Mouse (Mus musculus) limb, embryonic 13.5 days (tissue): ENCODE data around the gene Kctd5. TPM values are rescaled to one million over a fixed set of nuclear protein-coding genes. Genes with fewer than 3 reads are reported as not detected.

Experiments
- ATAC-seq: fragments of 200-750 bp; cut with Nextera tagmentation; 2 replicates; pipeline ENCODE4 v1.8.0; 2017; ENCODE audit warnings: low read depth, moderate number of reproducible peaks, moderate TSS enrichment; ENCODE audit not compliant: low FRiP score
- H3K27ac ChIP-seq: fragments of 300-500 bp; sonication (generic); 2 replicates; pipeline ENCODE4 v1.5.1; 2015; ENCODE audit warnings: inconsistent platforms, mild to moderate bottlenecking, moderate library complexity
- H3K27me3 ChIP-seq: fragments of 300-500 bp; sonication (generic); 2 replicates; pipeline ENCODE4 v1.6.1; 2015; ENCODE audit warnings: mild to moderate bottlenecking, inconsistent platforms
- H3K36me3 ChIP-seq: fragments of 300-500 bp; sonication (generic); 2 replicates; pipeline ENCODE4 v1.6.1; 2015; ENCODE audit warnings: inconsistent platforms, mild to moderate bottlenecking, moderate library complexity
- H3K4me1 ChIP-seq: fragments of 300-500 bp; sonication (generic); 2 replicates; pipeline ENCODE4 v1.6.1; 2015; ENCODE audit warnings: inconsistent platforms
- H3K4me2 ChIP-seq: fragments of 300-500 bp; sonication (generic); replicated peaks from 2 replicates; pipeline ENCODE4 v1.6.1; 2015; ENCODE audit warnings: inconsistent platforms, mild to moderate bottlenecking, moderate library complexity
- H3K4me3 ChIP-seq: fragments of 300-500 bp; sonication (generic); 2 replicates; pipeline ENCODE4 v1.5.1; 2015; ENCODE audit warnings: moderate library complexity, mild to moderate bottlenecking, inconsistent platforms
- H3K9ac ChIP-seq: fragments of 300-500 bp; sonication (generic); 2 replicates; pipeline ENCODE4 v1.6.1; 2015; ENCODE audit warnings: mild to moderate bottlenecking, inconsistent platforms
- H3K9me3 ChIP-seq: fragments of 300-500 bp; sonication (generic); 2 replicates; pipeline ENCODE4 v1.6.1; 2016; ENCODE audit warnings: inconsistent platforms
- WGBS: fragments of 180-500 bp; shearing (Covaris S2); methylation state at CpG from one replicate; pipeline ENCODE4 v1.1.7; 2015; 5-methylcytosine and 5-hydroxymethylcytosine counted together
- polyA plus RNA-seq: library from polyadenylated mRNA; unstranded; fragments of >200 nt; fragmentation: Nextera tagmentation; extraction: Ambion mirVana; gene quantifications from 2 replicates; pipeline ENCODE4 v1.2.1, GENCODE M21; 2015

Kctd5 gene
- polyA plus RNA-seq, 1 experiment from 2014 or later: 75.7 TPM

DNA sequence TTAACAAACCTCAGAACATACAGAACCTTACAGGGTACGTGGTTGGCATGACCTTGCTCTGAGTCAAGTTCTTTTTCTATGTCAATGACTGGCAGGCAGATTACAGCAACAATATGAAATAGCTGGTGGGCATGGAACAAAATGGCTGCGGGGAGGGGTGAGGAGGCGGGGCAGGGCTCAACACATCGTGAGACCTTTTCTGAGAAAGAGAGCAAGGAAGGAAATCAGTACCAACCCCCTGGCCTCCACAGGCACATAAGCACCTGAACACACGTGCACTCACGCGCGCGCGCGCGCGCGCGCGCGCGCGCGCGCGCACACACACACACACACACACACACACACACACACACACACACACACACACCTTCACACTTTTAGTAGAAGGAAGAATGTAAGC, 42.7 kb downstream of the Kctd5 start:
- Histone ChIP-seq H3K4me2 (no peak overlapping the region), H3K9me3 (no peaks in the 10 kb centered on the region), H3K27ac (no peak overlapping the region), H3K4me1 (no peaks in the 10 kb centered on the region), H3K4me3 (no peak overlapping the region), H3K27me3 (no peaks in the 10 kb centered on the region), H3K36me3 (no peaks in the 10 kb centered on the region), H3K9ac (no peak overlapping the region)
- WGBS: 92% methylated on average over 19 of the region's 22 CpGs
- no peak for ATAC-seq

DNA sequence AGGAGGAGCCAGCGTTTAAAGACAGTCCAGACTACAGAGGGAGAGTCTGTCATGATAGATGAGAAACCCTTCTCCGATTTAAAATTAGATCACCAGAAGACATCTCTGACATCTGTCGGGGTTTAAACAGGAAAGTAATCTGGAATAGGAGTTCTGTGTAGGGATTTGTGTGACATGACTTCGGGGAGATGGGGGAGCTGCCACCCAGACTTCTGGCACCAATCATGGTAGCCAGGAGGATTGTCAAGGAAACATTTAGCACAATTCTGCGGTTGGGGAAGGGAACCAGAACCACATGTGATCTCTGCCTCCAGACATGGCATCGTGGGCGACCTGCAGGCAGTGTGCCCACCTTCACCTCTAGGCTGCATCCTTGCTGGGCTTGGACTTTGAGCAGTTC, 43.8 kb downstream of the Kctd5 start:
- H3K27ac ChIP-seq: no peak overlapping the region
- no peaks in the 10 kb centered on the region for H3K4me1 ChIP-seq
- no peaks in the 10 kb centered on the region for H3K27me3 ChIP-seq
- H3K4me3 ChIP-seq: no peak overlapping the region
- no peaks in the 10 kb centered on the region for H3K36me3 ChIP-seq
- WGBS: 82% methylated on average over 7 of the region's 7 CpGs
- H3K4me2 ChIP-seq: no peak overlapping the region
- H3K9me3 ChIP-seq: no peaks in the 10 kb centered on the region
- no peak for ATAC-seq
- H3K9ac ChIP-seq: no peak overlapping the region

DNA sequence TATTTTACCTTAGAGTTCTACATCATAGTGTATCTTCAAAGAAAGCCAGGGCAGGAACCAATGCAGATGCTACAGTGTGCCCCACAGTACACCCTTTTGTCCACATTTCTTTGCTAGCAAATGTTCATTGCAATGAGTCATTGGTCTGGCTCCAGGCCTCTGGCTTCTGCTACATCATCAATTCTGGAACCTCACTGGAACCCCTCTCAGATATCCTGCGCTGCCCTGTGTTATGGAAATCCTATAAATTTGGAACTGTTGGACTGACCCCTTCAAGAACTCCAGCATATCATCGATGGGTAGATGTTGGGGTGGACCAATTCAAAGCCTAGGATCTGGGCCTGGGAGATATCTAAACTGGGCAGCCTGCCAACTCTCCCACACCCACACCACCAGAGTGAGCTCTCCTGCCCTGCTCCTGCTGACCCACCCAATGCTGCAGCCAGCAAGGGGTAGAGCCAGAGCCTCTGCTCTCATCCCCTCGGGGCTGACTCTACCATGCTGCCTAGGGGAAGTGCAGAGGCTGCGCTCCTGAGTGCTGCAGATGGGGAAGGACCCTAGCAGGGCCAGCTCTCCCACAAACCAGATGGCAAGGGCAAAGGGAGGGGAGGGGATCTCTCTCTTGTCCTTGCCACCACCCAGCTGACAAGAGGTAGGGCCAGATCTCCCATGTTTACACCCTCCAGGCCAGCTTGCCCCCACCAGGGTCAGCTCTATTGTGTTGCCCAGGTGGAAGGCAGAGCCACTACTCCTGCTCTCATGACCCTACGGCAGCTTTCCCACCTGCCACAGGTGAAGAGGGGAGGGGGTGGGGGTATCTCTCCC, 51.7 kb downstream of the Kctd5 start:
- Histone ChIP-seq H3K27ac (no peak overlapping the region), H3K4me1 (peaks cover 10% of the 10 kb centered on the region; the same call in 1 of the 2 replicates), H3K9ac (no peak overlapping the region), H3K4me2 (no peak overlapping the region), H3K27me3 (no peaks in the 10 kb centered on the region), H3K4me3 (no peak overlapping the region), H3K9me3 (no peaks in the 10 kb centered on the region), H3K36me3 (no peaks in the 10 kb centered on the region)
- no peak for ATAC-seq
- 75% methylated on average over 5 of the region's 5 CpGs for WGBS

DNA sequence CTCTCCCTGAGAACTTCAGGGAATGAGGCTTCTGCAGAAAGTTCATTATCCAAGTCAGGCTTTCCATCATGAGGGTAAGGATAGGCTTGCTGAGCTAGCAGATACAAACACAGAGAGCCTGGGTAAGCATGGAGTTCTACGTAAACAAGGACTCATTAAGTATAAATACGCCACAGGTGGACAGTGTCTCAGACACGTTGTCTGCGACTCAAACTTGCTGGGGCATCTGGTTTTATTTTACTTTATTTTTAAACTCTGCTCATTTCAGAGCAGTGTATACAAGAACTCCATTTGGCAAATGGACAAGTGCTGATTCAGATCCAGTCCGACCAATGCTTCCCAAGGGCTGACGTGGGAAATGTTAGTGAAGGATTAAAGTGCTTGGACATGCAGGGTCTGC, 52.6 kb downstream of the Kctd5 start:
- Histone ChIP-seq H3K27ac (no peak overlapping the region), H3K4me3 (no peak overlapping the region), H3K9ac (no peak overlapping the region), H3K36me3 (no peaks in the 10 kb centered on the region), H3K4me1 (peaks cover 10% of the 10 kb centered on the region; the same call in 1 of the 2 replicates), H3K27me3 (no peaks in the 10 kb centered on the region), H3K9me3 (no peaks in the 10 kb centered on the region), H3K4me2 (no peak overlapping the region)
- 27% methylated on average over 6 of the region's 6 CpGs for WGBS
- ATAC-seq: peak; percentile 59; the same call in 1 of the 2 replicates

DNA sequence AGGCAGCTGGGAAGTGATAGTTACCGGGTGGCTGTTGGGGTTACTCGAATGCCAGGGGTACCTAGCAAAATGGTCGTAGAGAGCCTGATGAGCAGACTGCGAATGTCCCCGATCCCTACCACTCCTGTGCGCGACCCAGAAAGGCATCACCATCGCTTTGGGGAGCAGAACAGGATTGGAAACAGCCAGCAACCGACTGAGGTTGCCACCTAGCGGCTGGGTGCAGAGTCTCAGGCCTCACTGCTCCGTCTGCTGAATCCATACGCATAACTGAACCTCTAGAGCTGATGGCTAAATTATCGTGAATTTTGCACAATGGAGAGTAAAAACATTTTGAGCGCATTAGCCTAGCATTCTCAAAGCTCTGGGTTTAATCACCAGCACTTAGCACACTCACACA, 57.6 kb downstream of the Kctd5 start:
- H3K9ac ChIP-seq: no peak overlapping the region
- no peak overlapping the region for H3K4me2 ChIP-seq
- WGBS: 31% methylated on average over 14 of the region's 14 CpGs
- no peaks in the 10 kb centered on the region for H3K27me3 ChIP-seq
- no peaks in the 10 kb centered on the region for H3K9me3 ChIP-seq
- H3K36me3 ChIP-seq: no peaks in the 10 kb centered on the region
- no peak for ATAC-seq
- no peak overlapping the region for H3K27ac ChIP-seq
- 0 out of 2 replicates have a peak, but pooled peaks cover 1% of the 10 kb centered on the region for H3K4me1 ChIP-seq
- no peak overlapping the region for H3K4me3 ChIP-seq

DNA sequence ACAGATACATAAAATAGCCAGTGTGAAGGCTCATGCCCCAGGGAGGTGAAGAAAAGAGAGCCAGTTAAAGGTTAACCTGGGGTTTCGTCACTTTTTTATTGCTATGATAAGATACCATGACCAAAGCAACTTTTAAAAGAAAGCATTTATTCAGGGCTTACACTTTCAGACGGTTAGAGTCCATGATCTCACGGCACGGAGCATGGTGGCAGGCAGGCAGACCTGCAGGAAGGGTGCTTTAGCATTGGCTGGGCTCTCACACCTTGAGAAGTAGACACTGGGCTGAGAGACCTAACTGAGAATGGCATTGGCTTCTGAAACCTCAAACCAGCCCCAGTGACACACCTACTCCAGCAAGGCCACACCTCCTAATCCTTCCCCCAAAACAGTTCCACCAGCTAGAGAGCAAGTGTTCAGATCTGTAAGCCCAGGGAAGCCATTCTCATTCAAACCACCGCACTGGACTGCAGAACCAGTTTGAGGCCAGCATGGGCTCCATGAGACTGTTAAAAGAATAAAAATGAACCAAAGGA, 58.8 kb downstream of the Kctd5 start:
- H3K27ac ChIP-seq: no peak overlapping the region
- H3K4me1 ChIP-seq: no peaks in the 10 kb centered on the region
- H3K27me3 ChIP-seq: no peaks in the 10 kb centered on the region
- ATAC-seq: no peak
- H3K4me3 ChIP-seq: no peak overlapping the region
- no peak overlapping the region for H3K4me2 ChIP-seq
- H3K36me3 ChIP-seq: no peaks in the 10 kb centered on the region
- H3K9me3 ChIP-seq: no peaks in the 10 kb centered on the region
- 85% methylated on average over 5 of the region's 5 CpGs for WGBS
- no peak overlapping the region for H3K9ac ChIP-seq

DNA sequence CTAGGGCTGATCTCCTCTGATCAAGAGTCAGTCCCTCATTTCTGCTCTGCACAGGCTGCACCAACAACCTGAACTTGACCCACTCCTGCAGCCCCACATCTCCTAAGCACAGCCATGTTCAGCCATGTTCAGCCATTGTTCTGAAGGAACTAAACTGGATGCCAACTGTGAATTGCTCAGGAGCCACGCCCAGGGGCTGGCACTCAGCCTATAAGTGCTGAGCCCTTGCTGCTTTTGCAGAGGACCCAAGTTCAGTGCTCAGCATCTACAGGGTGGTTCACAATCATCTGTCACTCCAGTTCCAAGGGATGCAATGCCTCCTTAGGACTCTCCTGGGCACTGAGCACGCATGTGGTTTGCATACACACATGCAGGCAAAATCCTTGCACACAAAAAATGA, 60.4 kb downstream of the Kctd5 start:
- no peaks in the 10 kb centered on the region for H3K4me1 ChIP-seq
- no peaks in the 10 kb centered on the region for H3K9me3 ChIP-seq
- no peak overlapping the region for H3K4me2 ChIP-seq
- ATAC-seq: no peak
- H3K9ac ChIP-seq: no peak overlapping the region
- H3K27me3 ChIP-seq: no peaks in the 10 kb centered on the region
- WGBS: 80% methylated on average over 2 of the region's 2 CpGs
- no peak overlapping the region for H3K27ac ChIP-seq
- H3K36me3 ChIP-seq: no peaks in the 10 kb centered on the region
- no peak overlapping the region for H3K4me3 ChIP-seq

DNA sequence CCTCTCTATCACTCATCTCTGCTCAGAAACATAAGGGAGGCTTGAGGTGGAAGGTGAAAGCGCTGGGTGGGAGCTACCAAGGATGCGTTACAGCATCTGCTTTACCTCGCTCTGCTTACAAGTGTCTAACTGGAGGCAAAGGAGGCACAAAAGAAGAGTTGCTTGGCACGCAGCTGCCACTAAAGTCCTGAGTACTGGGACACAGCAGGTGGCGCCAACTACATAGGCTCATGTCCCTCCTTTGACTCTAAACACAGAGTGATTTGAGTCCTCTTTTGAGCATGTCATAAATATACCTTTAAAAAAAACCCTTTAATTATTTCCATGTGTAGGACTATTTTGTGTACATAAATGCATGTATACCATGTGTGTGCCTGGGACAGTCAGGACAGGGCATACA, 63.7 kb downstream of the Kctd5 start:
- Histone ChIP-seq H3K27me3 (no peaks in the 10 kb centered on the region), H3K9me3 (peaks cover 4% of the 10 kb centered on the region; the same call in 1 of the 2 replicates), H3K27ac (no peak overlapping the region), H3K4me1 (no peaks in the 10 kb centered on the region), H3K36me3 (no peaks in the 10 kb centered on the region), H3K9ac (no peak overlapping the region), H3K4me3 (no peak overlapping the region), H3K4me2 (no peak overlapping the region)
- WGBS: 47% methylated on average over 5 of the region's 5 CpGs
- no peak for ATAC-seq

DNA sequence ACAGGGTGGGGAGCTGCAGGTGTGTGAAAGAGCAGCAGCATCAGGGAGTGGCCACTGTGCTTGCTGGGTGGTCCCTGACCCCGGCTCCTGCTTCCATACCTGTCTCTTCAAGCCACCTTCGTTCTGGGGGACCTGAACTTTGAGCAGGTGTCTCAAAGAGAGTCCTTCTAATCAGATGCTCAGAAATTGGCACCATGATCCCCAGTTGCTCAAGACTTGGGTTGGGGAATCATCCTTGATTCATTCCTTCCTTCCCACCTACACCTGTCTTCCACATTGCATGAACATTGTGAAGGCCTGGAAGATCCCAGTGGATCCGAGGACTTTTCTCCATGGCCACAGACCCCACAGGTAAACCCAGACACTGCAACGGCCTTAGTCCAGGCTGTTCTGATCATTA, 65.2 kb downstream of the Kctd5 start:
- Histone ChIP-seq H3K4me1 (no peaks in the 10 kb centered on the region), H3K36me3 (no peaks in the 10 kb centered on the region), H3K9me3 (peaks cover 4% of the 10 kb centered on the region; the same call in 1 of the 2 replicates), H3K4me2 (no peak overlapping the region), H3K27ac (no peak overlapping the region), H3K9ac (no peak overlapping the region), H3K4me3 (no peak overlapping the region), H3K27me3 (no peaks in the 10 kb centered on the region)
- 64% methylated on average over 4 of the region's 4 CpGs for WGBS
- ATAC-seq: no peak

DNA sequence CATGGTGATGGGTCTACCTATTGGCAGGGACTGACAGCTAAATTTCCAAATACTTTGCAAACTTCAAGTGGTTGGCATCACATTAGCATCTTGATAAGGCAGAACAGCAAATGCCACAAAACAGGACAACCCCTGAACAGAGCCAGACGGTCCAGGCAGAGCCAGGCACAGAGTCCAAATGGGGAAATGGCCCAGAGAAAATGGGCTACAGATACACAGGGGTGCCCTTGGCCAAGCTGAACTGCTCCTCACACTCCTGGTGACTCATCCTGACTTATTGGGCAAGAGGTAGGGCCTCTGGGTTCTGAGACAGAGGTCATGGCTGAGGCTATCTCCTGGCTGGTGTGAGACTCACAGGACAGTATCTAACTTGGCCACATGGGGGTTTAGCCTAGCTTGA, 65.9 kb downstream of the Kctd5 start:
- no peaks in the 10 kb centered on the region for H3K36me3 ChIP-seq
- H3K4me1 ChIP-seq: no peaks in the 10 kb centered on the region
- no peak overlapping the region for H3K4me3 ChIP-seq
- ATAC-seq: no peak
- whole genome bisulfite sequencing: 72% methylated on average over 1 of the region's 1 CpGs
- no peak overlapping the region for H3K4me2 ChIP-seq
- no peak overlapping the region for H3K27ac ChIP-seq
- H3K9me3 ChIP-seq: peaks cover 4% of the 10 kb centered on the region; the same call in 1 of the 2 replicates
- no peak overlapping the region for H3K9ac ChIP-seq
- H3K27me3 ChIP-seq: no peaks in the 10 kb centered on the region

DNA sequence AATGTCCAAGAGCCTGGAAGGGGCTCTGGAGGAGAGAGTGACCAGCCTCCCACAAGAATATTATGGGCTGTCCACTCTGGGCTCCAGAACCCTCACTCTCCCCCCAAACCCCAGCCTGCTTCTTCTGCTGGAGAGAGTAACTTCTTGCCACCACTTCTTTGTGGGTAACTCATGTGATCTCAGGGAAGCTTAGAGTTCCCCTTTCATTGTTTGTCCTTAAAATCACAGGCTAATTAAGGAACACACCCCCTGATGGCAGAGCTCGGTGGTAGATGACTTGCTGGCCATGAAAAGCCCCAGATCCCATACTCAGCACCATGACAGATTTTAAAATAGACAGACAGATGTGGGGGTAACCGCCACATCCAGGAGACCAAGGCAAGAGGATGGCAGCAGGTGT, 66.4 kb downstream of the Kctd5 start:
- WGBS: 51% methylated on average over 2 of the region's 2 CpGs
- Histone ChIP-seq H3K4me3 (no peak overlapping the region), H3K27ac (no peak overlapping the region), H3K27me3 (no peaks in the 10 kb centered on the region), H3K4me1 (no peaks in the 10 kb centered on the region), H3K9ac (no peak overlapping the region), H3K9me3 (peaks cover 4% of the 10 kb centered on the region; the same call in 1 of the 2 replicates), H3K36me3 (no peaks in the 10 kb centered on the region), H3K4me2 (no peak overlapping the region)
- ATAC-seq: no peak

DNA sequence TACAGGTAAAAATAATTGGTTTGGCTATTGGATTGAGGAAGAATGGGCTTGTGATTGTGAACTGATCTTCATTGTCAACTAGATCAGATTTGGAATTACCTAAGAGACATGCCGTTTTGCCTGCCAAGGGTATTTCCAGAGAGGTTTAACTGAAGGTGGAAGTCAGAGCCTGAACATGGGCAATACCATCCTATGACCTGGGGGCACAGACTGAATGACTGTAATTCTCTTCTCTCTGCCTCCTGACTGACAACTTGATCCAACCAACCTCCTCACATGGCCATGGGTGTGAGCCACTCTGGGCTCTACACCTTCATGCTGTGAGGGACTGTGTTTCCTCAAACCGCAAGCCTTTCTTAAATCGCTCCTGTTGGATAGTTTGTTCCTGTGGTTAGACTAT, 68.2 kb downstream of the Kctd5 start:
- 96% methylated on average over 3 of the region's 3 CpGs for WGBS
- H3K36me3 ChIP-seq: no peaks in the 10 kb centered on the region

More for the DNA sequence above, 68.2 kb downstream of the Kctd5 start:
- no peak for ATAC-seq
- no peaks in the 10 kb centered on the region for H3K27me3 ChIP-seq
- H3K4me1 ChIP-seq: no peaks in the 10 kb centered on the region
- H3K27ac ChIP-seq: no peak overlapping the region
- H3K9me3 ChIP-seq: peaks cover 4% of the 10 kb centered on the region; the same call in 1 of the 2 replicates
- H3K4me2 ChIP-seq: no peak overlapping the region
- no peak overlapping the region for H3K4me3 ChIP-seq
- no peak overlapping the region for H3K9ac ChIP-seq
